Mouse (Mus musculus): ENCODE data around the gene Msi1. TPM values are rescaled to one million over a fixed set of nuclear protein-coding genes. Genes with fewer than 3 reads are reported as not detected.
"Not testable (repeated sequence)": the region's sequence is repeated elsewhere in the genome, so short reads cannot be mapped to it uniquely, and the experiment has no call there.

The Msi1 gene
- total RNA-seq, 2 experiments from 2014 or later, result 2.6 to 6.1 TPM

- DNase-seq, result peak; percentile 79
These were observed 60.6 kb downstream of the Msi1 start for GRCm38 (mm10) chr5:115489699-115490637.

DNA sequence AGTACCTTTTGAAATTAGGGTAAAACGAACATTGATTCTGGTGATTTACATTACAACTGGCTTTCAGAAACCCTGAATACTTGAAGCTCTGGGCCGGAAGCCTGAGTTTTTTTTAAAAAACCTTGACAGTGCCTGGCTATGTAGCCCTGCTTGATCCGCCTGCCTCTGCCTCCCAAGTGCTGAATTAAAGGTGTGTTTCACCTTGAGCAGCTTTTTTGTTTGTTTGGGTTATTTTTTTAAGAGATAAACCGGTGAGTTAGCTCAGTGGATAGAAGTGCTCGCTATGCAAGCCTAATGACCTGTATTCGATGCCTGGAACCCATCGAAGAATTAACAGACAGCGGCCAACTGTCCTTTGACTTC is 61.2 kb downstream of the Msi1 start:
- no peak for DNase-seq

DNA sequence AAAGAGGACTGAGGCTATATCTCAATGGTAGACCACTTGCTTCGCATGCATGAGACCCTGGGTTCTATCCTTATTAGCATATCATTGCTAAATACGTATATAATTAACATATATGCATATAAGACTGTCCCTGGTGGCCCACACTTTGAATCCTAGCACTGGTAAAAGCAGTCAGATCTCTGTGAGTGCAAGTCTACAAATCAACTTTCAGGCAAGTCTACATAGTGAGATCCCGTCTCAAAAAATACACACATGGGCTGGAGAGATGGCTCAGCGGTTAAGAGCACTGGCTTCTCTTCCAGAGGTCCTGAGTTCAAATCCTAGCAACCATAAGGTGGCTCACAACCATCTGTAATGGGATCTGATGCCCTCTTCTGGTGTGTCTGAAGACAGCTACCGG is 61.7 kb downstream of the Msi1 start:
- DNase-seq, result no peak

GRCm38 (mm10) chr5:115491771-115492322 is 62.4 kb downstream of the Msi1 start:
- peak; percentile 54 for DNase-seq

GRCm38 (mm10) chr5:115492711-115493335 is 63.4 kb downstream of the Msi1 start:
- DNase-seq, result no peak

DNA sequence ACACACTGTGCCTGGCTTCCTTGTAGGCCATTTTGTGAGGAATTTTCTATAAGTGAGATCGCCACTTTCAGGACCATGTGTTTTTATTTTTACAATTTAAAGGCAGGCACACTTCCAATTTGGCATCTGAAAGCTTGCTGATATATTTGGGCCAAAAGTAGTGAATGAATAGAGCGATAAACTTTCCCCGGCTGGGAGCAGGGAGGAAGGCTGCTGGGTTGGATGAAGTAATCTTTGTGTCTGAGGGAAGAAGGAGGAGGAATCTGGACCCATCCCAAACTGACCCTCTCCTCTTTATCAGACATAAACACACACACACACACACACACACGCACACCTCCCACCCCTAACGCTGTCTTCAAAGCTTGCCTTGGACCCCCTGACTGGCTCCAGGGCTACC is 64.0 kb downstream of the Msi1 start:
- DNase-seq, result no peak

DNA sequence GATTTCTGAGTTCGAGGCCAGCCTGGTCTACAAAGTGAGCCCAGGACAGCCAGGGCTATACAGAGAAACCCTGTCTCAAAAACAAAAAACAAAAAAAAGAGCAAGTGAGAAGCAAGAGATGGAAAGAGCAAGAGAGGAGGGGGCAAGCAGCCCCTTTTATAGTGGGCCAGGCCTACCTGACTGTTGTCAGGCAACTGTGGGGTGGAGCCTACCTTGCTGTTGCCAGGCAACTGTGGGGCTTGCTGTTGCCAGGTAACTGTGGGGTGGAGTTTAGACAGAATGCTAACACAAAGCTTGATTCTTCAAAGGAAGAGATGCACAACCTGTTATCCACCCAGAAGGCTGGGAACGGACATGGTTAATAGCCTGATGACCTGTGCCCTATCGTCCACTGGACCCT is 66.2 kb downstream of the Msi1 start:
- DNase-seq, result not testable (repeated sequence)

GRCm38 (mm10) chr5:115497033-115497432 is 67.6 kb downstream of the Msi1 start:
- DNase-seq, result no peak

GRCm38 (mm10) chr5:115498307-115499240 is 69.2 kb downstream of the Msi1 start:
- DNase-seq, result no peak

- DNase-seq, result no peak
These were observed 71.1 kb downstream of the Msi1 start for GRCm38 (mm10) chr5:115500383-115500935.

- no peak for DNase-seq
These were observed 73.6 kb downstream of the Msi1 start for GRCm38 (mm10) chr5:115503035-115503434.

Other genes starting within 250 kb of the Msi1 start
- 1 to 10 TPM; 2.1 to 4.5 TPM for gene Cabp1, start 235.2 kb upstream of the Msi1 start, total RNA-seq (2021)
- 10 to 100 TPM; 17.7 to 26.2 TPM for gene Pop5, start 193.8 kb upstream of the Msi1 start, total RNA-seq (2021)
- 100 to 1,000 TPM; 220 to 226 TPM for gene Rnf10, start 156.7 kb upstream of the Msi1 start, total RNA-seq (2021)
- 10 to 100 TPM; 64.5 to 81.1 TPM for gene Coq5, start 149.9 kb upstream of the Msi1 start, total RNA-seq (2021)
- gene Dynll1, start 128.6 kb upstream of the Msi1 start, total RNA-seq (2021), result 100 to 1,000 TPM; 134 to 168 TPM
- 10 to 100 TPM; 21.3 to 24.1 TPM for gene Srsf9, start 102.4 kb upstream of the Msi1 start, total RNA-seq (2021)
- gene Gatc, start 88.4 kb upstream of the Msi1 start, total RNA-seq (2021), result 10 to 100 TPM; 19.7 to 21.2 TPM
- gene Triap1, start 88.4 kb upstream of the Msi1 start, total RNA-seq (2021), result 10 to 100 TPM; 15.8 to 15.9 TPM
- 100 to 1,000 TPM; 164 to 166 TPM for gene Cox6a1, start 80.6 kb upstream of the Msi1 start, total RNA-seq (2021)
- gene Pla2g1b, start 36.7 kb downstream of the Msi1 start, total RNA-seq (2021), result not detected
- 10 to 100 TPM; 12.7 to 16.6 TPM for gene Sirt4, start 55.1 kb downstream of the Msi1 start, total RNA-seq (2021)
- gene Pxn, start 77.1 kb downstream of the Msi1 start, total RNA-seq (2021), result 100 to 1,000 TPM; 107 to 130 TPM
- gene Rplp0, start 129.9 kb downstream of the Msi1 start, total RNA-seq (2021), result 100 to 1,000 TPM; 938 to 959 TPM
- gene Gcn1l1, start 135.7 kb downstream of the Msi1 start, total RNA-seq (2021), result 10 to 100 TPM; 33.4 to 41.7 TPM
- gene Rab35, start 202.3 kb downstream of the Msi1 start, total RNA-seq (2021), result 10 to 100 TPM; 33.3 to 39.8 TPM

All from gastrocnemius, postnatal 10 days (tissue).